Mouse (Mus musculus): ENCODE measurements around the gene Fbxl3. TPM values are rescaled to one million over a fixed set of nuclear protein-coding genes. Genes with fewer than 3 reads are reported as not detected.

Gene Fbxl3
- polyA plus RNA-seq, 1 experiment from 2014 or later: 24.0 TPM

- no peak for DNase-seq (ENCODE audit: low spot score)
- Histone ChIP-seq H3K4me2 (ENCODE audit: low read depth, severe bottlenecking) (no peak overlapping the region), H3K9ac (ENCODE audit: low read length) (no peak overlapping the region), H3K36me3 (ENCODE audit: control insufficient read depth, insufficient read depth, low read length) (no peaks in the 10 kb centered on the region), H3K4me3 (ENCODE audit: low read depth, low read length) (no peak overlapping the region), H3K27ac (replicated peaks; ENCODE audit: low read depth, low read length) (no peak overlapping the region), H3K9me3 (ENCODE audit: control insufficient read depth, low read length) (no peaks in the 10 kb centered on the region), H3K4me1 (ENCODE audit: control insufficient read depth, insufficient read depth, low read length) (no peaks in the 10 kb centered on the region), H3K27me3 (ENCODE audit: control insufficient read depth, insufficient read depth, low read length) (no peaks in the 10 kb centered on the region)
- no peak for ATAC-seq (ENCODE audit: insufficient number of reproducible peaks, low FRiP score, low TSS enrichment, low read depth)
- WGBS: 74% methylated on average over 6 of the region's 6 CpGs
Observed at GRCm38 (mm10) chr14:103102246-103102645, 2.9 kb upstream of the Fbxl3 start.

DNA sequence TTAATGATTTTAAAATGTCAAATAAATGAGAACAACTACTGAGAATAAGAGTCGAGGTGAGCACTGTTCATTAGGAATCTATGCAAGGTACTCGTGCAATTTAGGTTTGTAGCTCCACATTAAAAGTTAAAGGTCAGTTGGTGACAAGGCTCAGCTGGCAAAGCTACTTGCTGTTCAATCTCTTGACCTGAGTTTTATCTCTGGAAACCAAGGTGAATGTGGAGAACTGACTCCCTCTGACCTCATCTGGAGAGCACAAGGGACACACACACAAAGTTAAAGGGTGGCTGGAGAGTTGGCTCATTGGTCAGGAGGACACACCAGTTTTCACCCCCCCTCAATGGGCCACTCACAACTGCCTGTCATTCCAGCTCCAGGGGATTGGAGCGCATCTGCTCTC, 1.8 kb upstream of the Fbxl3 start:
- no peaks in the 10 kb centered on the region for H3K9me3 ChIP-seq (ENCODE audit: control insufficient read depth, low read length)
- no peaks in the 10 kb centered on the region for H3K36me3 ChIP-seq (ENCODE audit: control insufficient read depth, insufficient read depth, low read length)

GRCm38 (mm10) chr14:103100296-103100695, 930 bp upstream of the Fbxl3 start:
- Histone ChIP-seq H3K4me2 (ENCODE audit: low read depth, severe bottlenecking) (no peak overlapping the region), H3K4me1 (ENCODE audit: control insufficient read depth, insufficient read depth, low read length) (no peaks in the 10 kb centered on the region), H3K9ac (ENCODE audit: low read length) (no peak overlapping the region), H3K27ac (replicated peaks; ENCODE audit: low read depth, low read length) (no peak overlapping the region), H3K4me3 (ENCODE audit: low read depth, low read length) (no peak overlapping the region), H3K9me3 (ENCODE audit: control insufficient read depth, low read length) (no peaks in the 10 kb centered on the region), H3K27me3 (ENCODE audit: control insufficient read depth, insufficient read depth, low read length) (no peaks in the 10 kb centered on the region), H3K36me3 (ENCODE audit: control insufficient read depth, insufficient read depth, low read length) (no peaks in the 10 kb centered on the region)
- no peak for DNase-seq (ENCODE audit: low spot score)
- 82% methylated on average over 13 of the region's 13 CpGs for WGBS
- no peak for ATAC-seq (ENCODE audit: insufficient number of reproducible peaks, low FRiP score, low TSS enrichment, low read depth)

More for the DNA sequence above, 1.8 kb upstream of the Fbxl3 start:
- Histone ChIP-seq H3K27me3 (ENCODE audit: control insufficient read depth, insufficient read depth, low read length) (no peaks in the 10 kb centered on the region), H3K4me2 (ENCODE audit: low read depth, severe bottlenecking) (no peak overlapping the region), H3K9ac (ENCODE audit: low read length) (no peak overlapping the region), H3K4me1 (ENCODE audit: control insufficient read depth, insufficient read depth, low read length) (no peaks in the 10 kb centered on the region), H3K27ac (replicated peaks; ENCODE audit: low read depth, low read length) (no peak overlapping the region), H3K4me3 (ENCODE audit: low read depth, low read length) (no peak overlapping the region)
- DNase-seq (ENCODE audit: low spot score) (no peak), ATAC-seq (ENCODE audit: insufficient number of reproducible peaks, low FRiP score, low TSS enrichment, low read depth) (no peak)
- 80% methylated on average over 3 of the region's 3 CpGs for WGBS

GRCm38 (mm10) chr14:103098587-103099235, 655 bp downstream of the Fbxl3 start:
- whole genome bisulfite sequencing: 0% methylated on average over 59 of the region's 86 CpGs
- DNase-seq (ENCODE audit: low spot score): peak; percentile 87
- Histone ChIP-seq H3K27me3 (ENCODE audit: control insufficient read depth, insufficient read depth, low read length) (no peaks in the 10 kb centered on the region), H3K9ac (ENCODE audit: low read length) (peak overlapping the region; percentile 99), H3K27ac (replicated peaks; ENCODE audit: low read depth, low read length) (peak overlapping the region; percentile 99), H3K4me2 (ENCODE audit: low read depth, severe bottlenecking) (peak overlapping the region; percentile 62), H3K4me3 (ENCODE audit: low read depth, low read length) (peak overlapping the region; percentile 85), H3K36me3 (ENCODE audit: control insufficient read depth, insufficient read depth, low read length) (no peaks in the 10 kb centered on the region; the same call in 1 of the 2 replicates), H3K4me1 (ENCODE audit: control insufficient read depth, insufficient read depth, low read length) (no peaks in the 10 kb centered on the region), H3K9me3 (ENCODE audit: control insufficient read depth, low read length) (no peaks in the 10 kb centered on the region)
- ATAC-seq (ENCODE audit: insufficient number of reproducible peaks, low FRiP score, low TSS enrichment, low read depth): peak; percentile 82

DNA sequence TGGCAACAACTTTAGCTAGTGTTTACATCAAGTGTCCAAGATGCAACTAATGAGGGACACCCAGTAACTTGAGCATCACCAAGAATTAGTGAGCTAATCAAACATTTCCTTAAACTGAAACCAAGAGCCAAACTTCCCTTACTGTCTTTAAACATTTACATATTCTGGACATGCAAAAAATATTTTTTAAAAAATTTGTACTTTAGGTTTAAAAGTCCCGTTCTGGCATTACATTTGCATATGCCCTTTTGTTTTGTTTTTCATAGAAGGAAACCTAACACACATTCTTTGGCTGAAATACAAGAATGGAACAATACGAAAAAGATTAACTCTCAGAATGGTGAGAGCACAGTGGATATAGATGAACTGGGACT, 1.2 kb downstream of the Fbxl3 start:
- no peak for DNase-seq (ENCODE audit: low spot score)
- H3K36me3 ChIP-seq (ENCODE audit: control insufficient read depth, insufficient read depth, low read length): no peaks in the 10 kb centered on the region; the same call in 1 of the 2 replicates
- peak overlapping the region; percentile 85 for H3K4me3 ChIP-seq (ENCODE audit: low read depth, low read length)
- WGBS: 3% methylated on average over 2 of the region's 2 CpGs
- H3K4me1 ChIP-seq (ENCODE audit: control insufficient read depth, insufficient read depth, low read length): no peaks in the 10 kb centered on the region
- H3K27me3 ChIP-seq (ENCODE audit: control insufficient read depth, insufficient read depth, low read length): no peaks in the 10 kb centered on the region
- H3K9ac ChIP-seq (ENCODE audit: low read length): peak overlapping the region; percentile 99; the same call in 1 of the 2 replicates
- H3K4me2 ChIP-seq (ENCODE audit: low read depth, severe bottlenecking): peak overlapping the region; percentile 62
- no peaks in the 10 kb centered on the region for H3K9me3 ChIP-seq (ENCODE audit: control insufficient read depth, low read length)
- H3K27ac ChIP-seq (replicated peaks; ENCODE audit: low read depth, low read length): no peak overlapping the region
- no peak for ATAC-seq (ENCODE audit: insufficient number of reproducible peaks, low FRiP score, low TSS enrichment, low read depth)

GRCm38 (mm10) chr14:103096621-103097020, 2.7 kb downstream of the Fbxl3 start:
- ATAC-seq (ENCODE audit: insufficient number of reproducible peaks, low FRiP score, low TSS enrichment, low read depth) (no peak), DNase-seq (ENCODE audit: low spot score) (no peak)
- Histone ChIP-seq H3K36me3 (ENCODE audit: control insufficient read depth, insufficient read depth, low read length) (peaks cover 2% of the 10 kb centered on the region; the same call in 1 of the 2 replicates), H3K9me3 (ENCODE audit: control insufficient read depth, low read length) (no peaks in the 10 kb centered on the region), H3K9ac (ENCODE audit: low read length) (no peak overlapping the region), H3K4me2 (ENCODE audit: low read depth, severe bottlenecking) (no peak overlapping the region), H3K27me3 (ENCODE audit: control insufficient read depth, insufficient read depth, low read length) (no peaks in the 10 kb centered on the region), H3K4me1 (ENCODE audit: control insufficient read depth, insufficient read depth, low read length) (no peaks in the 10 kb centered on the region), H3K4me3 (ENCODE audit: low read depth, low read length) (no peak overlapping the region), H3K27ac (replicated peaks; ENCODE audit: low read depth, low read length) (no peak overlapping the region)
- WGBS: 91% methylated on average over 6 of the region's 6 CpGs

GRCm38 (mm10) chr14:103095826-103096225, 3.5 kb downstream of the Fbxl3 start:
- no peak for ATAC-seq (ENCODE audit: insufficient number of reproducible peaks, low FRiP score, low TSS enrichment, low read depth)

DNA sequence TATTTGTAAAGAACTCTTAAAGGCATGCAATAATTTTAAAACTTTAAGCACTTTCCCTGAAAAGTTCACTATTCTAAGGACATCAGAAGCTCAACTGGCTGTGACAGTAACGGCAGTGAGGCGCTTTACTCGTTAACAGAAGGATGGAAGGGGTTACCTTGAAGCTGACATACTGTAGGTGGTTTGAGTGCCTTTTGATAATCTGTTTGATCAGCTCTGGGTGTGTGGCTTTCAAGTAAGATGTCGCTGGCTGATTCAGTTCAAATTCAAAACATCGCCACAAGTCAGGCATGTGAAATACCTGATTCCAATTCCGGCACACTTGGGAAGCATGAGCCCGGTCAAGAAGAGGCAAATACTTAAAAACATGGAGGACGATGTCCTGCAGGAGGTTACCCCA, 4.3 kb downstream of the Fbxl3 start:
- DNase-seq (ENCODE audit: low spot score) (no peak), ATAC-seq (ENCODE audit: insufficient number of reproducible peaks, low FRiP score, low TSS enrichment, low read depth) (no peak)
- Histone ChIP-seq H3K9me3 (ENCODE audit: control insufficient read depth, low read length) (no peaks in the 10 kb centered on the region), H3K9ac (ENCODE audit: low read length) (no peak overlapping the region), H3K27ac (replicated peaks; ENCODE audit: low read depth, low read length) (no peak overlapping the region), H3K36me3 (ENCODE audit: control insufficient read depth, insufficient read depth, low read length) (peaks cover 2% of the 10 kb centered on the region; the same call in 1 of the 2 replicates), H3K4me2 (ENCODE audit: low read depth, severe bottlenecking) (no peak overlapping the region), H3K4me1 (ENCODE audit: control insufficient read depth, insufficient read depth, low read length) (no peaks in the 10 kb centered on the region), H3K27me3 (ENCODE audit: control insufficient read depth, insufficient read depth, low read length) (no peaks in the 10 kb centered on the region), H3K4me3 (ENCODE audit: low read depth, low read length) (no peak overlapping the region)
- WGBS: 93% methylated on average over 8 of the region's 8 CpGs

More at GRCm38 (mm10) chr14:103095826-103096225, 3.5 kb downstream of the Fbxl3 start:
- no peak overlapping the region for H3K9ac ChIP-seq (ENCODE audit: low read length)
- no peaks in the 10 kb centered on the region for H3K9me3 ChIP-seq (ENCODE audit: control insufficient read depth, low read length)
- no peak overlapping the region for H3K27ac ChIP-seq (replicated peaks; ENCODE audit: low read depth, low read length)
- H3K27me3 ChIP-seq (ENCODE audit: control insufficient read depth, insufficient read depth, low read length): no peaks in the 10 kb centered on the region
- DNase-seq (ENCODE audit: low spot score): no peak
- H3K4me3 ChIP-seq (ENCODE audit: low read depth, low read length): no peak overlapping the region
- H3K4me2 ChIP-seq (ENCODE audit: low read depth, severe bottlenecking): no peak overlapping the region
- H3K4me1 ChIP-seq (ENCODE audit: control insufficient read depth, insufficient read depth, low read length): no peaks in the 10 kb centered on the region
- peaks cover 2% of the 10 kb centered on the region; the same call in 1 of the 2 replicates for H3K36me3 ChIP-seq (ENCODE audit: control insufficient read depth, insufficient read depth, low read length)
- WGBS: 88% methylated on average over 8 of the region's 8 CpGs

GRCm38 (mm10) chr14:103093670-103094069, 5.7 kb downstream of the Fbxl3 start:
- Histone ChIP-seq H3K9me3 (ENCODE audit: control insufficient read depth, low read length) (no peaks in the 10 kb centered on the region), H3K9ac (ENCODE audit: low read length) (no peak overlapping the region), H3K4me3 (ENCODE audit: low read depth, low read length) (no peak overlapping the region), H3K27me3 (ENCODE audit: control insufficient read depth, insufficient read depth, low read length) (no peaks in the 10 kb centered on the region), H3K4me2 (ENCODE audit: low read depth, severe bottlenecking) (no peak overlapping the region), H3K4me1 (ENCODE audit: control insufficient read depth, insufficient read depth, low read length) (no peaks in the 10 kb centered on the region), H3K27ac (replicated peaks; ENCODE audit: low read depth, low read length) (no peak overlapping the region), H3K36me3 (ENCODE audit: control insufficient read depth, insufficient read depth, low read length) (peaks cover 2% of the 10 kb centered on the region; the same call in 1 of the 2 replicates)
- WGBS: 71% methylated on average over 4 of the region's 4 CpGs
- DNase-seq (ENCODE audit: low spot score): no peak
- ATAC-seq (ENCODE audit: insufficient number of reproducible peaks, low FRiP score, low TSS enrichment, low read depth): no peak

Measured in limb, embryonic 11.5 days (tissue).